Mouse (Mus musculus): ENCODE data around the gene Coq10a.
A peak's percentile ranks its signal among the peaks of the same experiment; 100 is the strongest.

The Coq10a gene

GRCm38 (mm10) chr10:128368402-128369217 is at the start of gene Coq10a:
Coq10a (minus strand) TSS chr10:128368997.
- DNase-seq (ENCODE audit: low spot score): peak; percentile 86

- no peak for DNase-seq (ENCODE audit: low spot score)
Measured at GRCm38 (mm10) chr10:128414848-128415247, 46.1 kb upstream of the Coq10a start.

- no peak for DNase-seq (ENCODE audit: low spot score)
Measured at GRCm38 (mm10) chr10:128413076-128413475, 44.3 kb upstream of the Coq10a start.

GRCm38 (mm10) chr10:128412558-128412957 is 43.8 kb upstream of the Coq10a start:
- no peak for DNase-seq (ENCODE audit: low spot score)

- peak; percentile 53 for DNase-seq (ENCODE audit: low spot score)
Measured at GRCm38 (mm10) chr10:128412055-128412381, 43.2 kb upstream of the Coq10a start.

GRCm38 (mm10) chr10:128411211-128412054 is 42.6 kb upstream of the Coq10a start, which contains the start of the genes Nabp2 and Rnf41:
Nabp2 (minus strand) TSS chr10:128411492.
Rnf41 (plus strand) TSS chr10:128411657.
- peak; percentile 96 for DNase-seq (ENCODE audit: low spot score)

- no peak for DNase-seq (ENCODE audit: low spot score)
Measured at GRCm38 (mm10) chr10:128410560-128410845, 41.7 kb upstream of the Coq10a start.

GRCm38 (mm10) chr10:128409692-128410559 is 41.1 kb upstream of the Coq10a start:
- DNase-seq (ENCODE audit: low spot score): peak; percentile 98

GRCm38 (mm10) chr10:128408591-128409535 is 40.1 kb upstream of the Coq10a start:
- no peak for DNase-seq (ENCODE audit: low spot score)

- DNase-seq (ENCODE audit: low spot score): no peak
Measured at GRCm38 (mm10) chr10:128403931-128404330, 35.1 kb upstream of the Coq10a start.

- DNase-seq (ENCODE audit: low spot score): no peak
Measured at GRCm38 (mm10) chr10:128401638-128402037, 32.8 kb upstream of the Coq10a start.

- no peak for DNase-seq (ENCODE audit: low spot score)
Measured at GRCm38 (mm10) chr10:128401056-128401455, 32.3 kb upstream of the Coq10a start, which contains the start of gene Slc39a5. Slc39a5 (minus strand) TSS chr10:128401229.

- DNase-seq (ENCODE audit: low spot score): no peak
Measured at GRCm38 (mm10) chr10:128400338-128400737, 31.5 kb upstream of the Coq10a start.

- DNase-seq (ENCODE audit: low spot score): no peak
Measured at GRCm38 (mm10) chr10:128397466-128397865, 28.7 kb upstream of the Coq10a start.

GRCm38 (mm10) chr10:128396716-128397264 is 28.0 kb upstream of the Coq10a start:
- DNase-seq (ENCODE audit: low spot score): no peak

- DNase-seq (ENCODE audit: low spot score): no peak
Measured at GRCm38 (mm10) chr10:128396017-128396673, 27.3 kb upstream of the Coq10a start.

- DNase-seq (ENCODE audit: low spot score): no peak
Measured at GRCm38 (mm10) chr10:128391850-128392249, 23.1 kb upstream of the Coq10a start.

GRCm38 (mm10) chr10:128390366-128390765 is 21.6 kb upstream of the Coq10a start:
- no peak for DNase-seq (ENCODE audit: low spot score)

GRCm38 (mm10) chr10:128389570-128389969 is 20.8 kb upstream of the Coq10a start:
- DNase-seq (ENCODE audit: low spot score): no peak

- no peak for DNase-seq (ENCODE audit: low spot score)
Measured at GRCm38 (mm10) chr10:128388941-128389340, 20.1 kb upstream of the Coq10a start.

All from adipocyte (in vitro differentiated cells).